Mouse (Mus musculus) adrenal gland, adult (tissue): ENCODE measurements around the gene Spred1.

Experiments used
- DNase-seq, 2 experiments: peaks; one replicate each; pipeline ENCODE4 v3.0.0; 2022 to 2023; ENCODE audit warnings: low spot score in 1 of 2; ENCODE audit not compliant: inconsistent age in 2 of 2

The Spred1 gene

DNA sequence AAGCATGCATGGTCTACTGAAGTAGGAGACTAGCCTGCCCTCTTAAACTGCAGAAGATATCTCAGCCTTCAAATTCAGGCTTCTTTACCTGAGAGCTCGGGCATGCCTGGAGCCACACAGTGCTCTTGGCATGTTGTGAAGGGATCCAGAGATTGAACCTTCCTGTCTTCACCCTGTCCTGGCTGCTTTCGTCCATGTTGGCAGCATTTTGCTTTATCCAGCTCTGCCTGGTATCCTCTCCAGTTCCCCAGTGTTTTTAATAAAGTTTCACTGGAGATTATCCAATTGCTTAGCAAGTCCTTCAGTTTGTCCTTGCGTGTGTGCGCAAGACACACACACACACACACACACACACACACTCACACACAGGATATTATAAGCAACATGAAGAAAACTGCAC is 54.9 kb downstream of the Spred1 start:
- peak; percentile 24 to 71 for DNase-seq

DNA sequence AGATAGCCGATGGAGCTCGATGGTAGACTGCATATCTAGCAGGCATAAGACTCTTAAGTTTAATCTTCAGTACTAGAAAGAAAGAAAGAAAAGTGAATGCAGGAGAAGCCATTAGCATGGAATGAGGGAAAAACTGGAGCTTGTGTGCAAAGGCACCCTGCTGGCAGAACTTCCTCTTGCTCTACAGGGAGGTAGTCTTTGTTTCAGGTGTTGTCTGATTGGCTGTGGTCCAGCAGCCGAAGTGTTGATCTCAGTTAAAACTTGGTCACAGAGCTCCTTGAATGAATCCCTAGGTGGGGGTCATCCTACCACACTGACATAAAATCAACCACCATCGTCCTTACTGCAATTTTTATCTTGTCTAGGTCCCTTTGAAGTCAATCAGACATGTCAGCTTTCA is 55.8 kb downstream of the Spred1 start:
- peak in 1 of 2 experiments; percentile 55 for DNase-seq

DNA sequence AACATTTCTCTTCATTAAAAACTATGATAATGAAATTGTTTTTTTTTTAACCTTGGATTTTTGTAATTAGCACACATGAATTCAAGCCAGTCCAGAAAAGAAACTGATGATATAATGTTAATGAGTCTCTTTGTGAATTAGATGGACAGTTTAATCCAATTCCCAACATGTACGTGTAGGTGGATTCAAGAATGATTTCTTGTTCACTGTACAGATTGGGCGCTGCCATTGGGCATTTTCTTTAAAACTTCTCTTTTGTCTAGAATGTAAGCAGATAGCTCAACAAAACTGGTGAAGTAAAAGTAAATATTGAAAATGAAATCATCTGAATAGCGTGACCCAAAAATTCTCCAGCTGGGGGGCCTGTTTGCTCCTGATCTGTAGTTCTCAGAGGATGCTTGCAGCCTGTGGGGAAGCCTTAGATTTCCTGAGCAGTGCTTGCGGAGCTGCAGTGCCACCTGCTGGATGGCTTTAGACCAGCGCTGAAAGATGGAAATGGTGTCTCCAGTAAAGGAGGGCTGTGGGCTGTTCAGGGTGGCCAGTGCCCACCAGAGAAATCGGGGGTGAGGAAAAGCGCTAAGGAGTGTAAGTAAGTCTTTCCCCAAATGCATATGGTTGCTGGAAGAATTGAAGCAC is 59.2 kb downstream of the Spred1 start:
- DNase-seq, result peak; percentile 84 to 95

DNA sequence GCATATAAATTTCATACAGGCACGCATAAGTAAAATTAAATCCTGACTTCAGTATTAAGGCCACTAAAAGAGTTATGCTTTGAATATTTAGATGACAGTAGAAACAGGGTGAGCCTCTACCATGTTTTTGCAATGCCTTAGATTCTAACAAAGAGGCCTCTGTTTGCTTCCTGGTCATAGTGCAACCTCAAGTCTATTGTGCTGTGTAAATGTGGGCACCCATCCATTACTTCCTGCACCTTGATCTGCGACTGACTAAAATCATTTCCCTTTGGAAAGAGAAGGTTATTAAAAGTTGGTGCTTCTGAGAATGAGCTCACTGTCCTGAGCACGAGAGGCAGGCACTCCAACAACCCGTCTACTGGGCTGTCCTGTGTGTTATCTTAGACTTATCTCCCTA is 64.4 kb downstream of the Spred1 start:
- no peak for DNase-seq

DNA sequence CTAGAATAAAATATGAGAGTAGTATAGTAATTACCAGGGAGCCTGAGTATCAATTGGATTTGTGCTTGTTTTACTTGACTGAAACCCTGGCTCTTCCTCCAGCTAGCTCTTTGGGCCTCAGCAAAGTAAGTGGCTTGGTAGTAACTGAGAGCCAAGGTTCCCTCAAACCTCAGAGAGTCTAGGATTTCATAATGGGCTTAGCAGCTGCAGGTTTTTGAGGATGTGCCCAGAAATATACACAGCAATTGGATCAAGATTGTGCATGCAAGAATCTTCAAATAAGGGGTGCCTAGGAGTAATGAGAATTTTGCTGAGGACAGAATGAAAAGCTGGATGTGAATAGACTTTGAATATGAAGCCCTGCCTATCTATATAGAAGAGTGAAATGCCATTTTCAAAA is 69.7 kb downstream of the Spred1 start:
- no peak for DNase-seq

DNA sequence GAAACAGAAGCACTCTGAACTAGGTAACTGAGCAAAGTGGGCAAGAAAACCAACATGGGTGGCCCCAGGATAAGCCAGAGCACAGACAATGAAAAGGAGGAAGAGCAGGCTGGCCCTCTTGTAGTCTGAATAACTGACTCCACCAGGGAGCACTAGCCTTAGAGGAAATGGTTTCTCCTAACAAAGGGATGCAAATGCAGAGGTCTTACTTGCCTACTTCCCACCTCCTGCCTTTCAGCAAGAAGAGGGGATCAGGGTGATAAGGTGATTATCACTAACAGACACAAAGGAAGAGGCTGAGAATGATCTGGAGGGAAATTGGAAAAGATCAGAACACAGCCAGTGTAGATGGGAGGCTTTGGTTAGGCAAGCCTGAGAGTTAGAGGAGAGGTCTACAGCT is 73.1 kb downstream of the Spred1 start:
- DNase-seq, result no peak

DNA sequence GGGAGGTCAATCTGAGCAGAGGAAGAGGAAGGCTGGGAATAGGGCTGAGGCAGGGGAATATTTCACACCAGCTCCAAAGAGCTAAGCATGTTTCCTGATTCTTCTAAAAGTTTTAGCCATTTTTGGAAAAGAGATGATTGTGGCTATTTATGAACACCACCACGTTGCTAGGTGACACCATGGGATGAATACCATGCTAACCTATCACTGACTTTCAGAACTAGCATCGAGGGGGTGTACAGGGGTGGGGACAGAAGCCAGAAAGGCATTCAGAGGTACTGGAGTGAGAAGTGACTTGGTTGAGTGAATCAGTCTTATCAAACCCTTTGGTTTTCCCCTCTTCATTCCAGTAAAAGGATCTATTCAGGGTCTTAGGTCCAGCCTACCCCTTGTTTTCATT is 74.0 kb downstream of the Spred1 start:
- DNase-seq, result no peak

DNA sequence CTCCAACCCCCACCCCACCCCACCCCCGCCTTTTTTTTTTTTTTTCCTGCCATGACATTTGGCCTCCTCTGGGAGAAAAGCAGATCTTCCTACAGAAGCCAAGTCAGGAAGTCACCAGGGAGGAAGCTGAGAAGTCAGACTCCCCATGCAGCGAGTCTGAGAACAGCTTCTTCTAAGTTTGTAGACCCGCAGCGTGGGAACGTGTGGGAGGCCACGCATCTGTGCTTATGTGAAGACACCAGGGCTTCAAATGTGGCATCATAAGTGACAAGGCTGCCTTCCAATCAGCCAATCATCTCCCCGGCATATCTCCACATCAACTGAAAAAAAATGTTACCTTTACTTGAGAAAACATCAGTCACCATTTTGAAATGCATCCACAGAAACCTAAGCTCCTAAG is 74.4 kb downstream of the Spred1 start:
- DNase-seq, result no peak

DNA sequence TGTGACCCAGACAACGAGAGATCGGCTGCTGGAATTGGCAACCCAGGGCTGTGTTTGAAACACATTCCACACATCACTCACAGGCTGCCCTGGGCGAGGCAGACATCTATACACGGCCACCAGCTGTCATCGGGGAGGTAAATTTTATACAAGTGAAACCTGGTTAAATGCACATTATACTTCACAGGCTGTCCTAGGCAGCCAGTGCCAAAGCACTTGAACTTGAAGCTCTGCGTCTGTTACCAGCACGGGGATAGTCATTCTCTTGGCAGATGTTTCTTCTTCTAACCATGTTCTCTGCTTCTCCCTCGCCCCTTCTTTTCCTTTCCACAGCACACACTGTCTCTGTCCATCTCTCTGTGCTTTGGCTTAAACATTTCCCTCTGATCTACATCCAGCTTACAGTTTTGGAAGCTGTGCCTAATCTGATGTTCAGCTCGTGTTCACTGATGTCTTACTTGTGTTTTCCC is 79.7 kb downstream of the Spred1 start:
- no peak for DNase-seq

DNA sequence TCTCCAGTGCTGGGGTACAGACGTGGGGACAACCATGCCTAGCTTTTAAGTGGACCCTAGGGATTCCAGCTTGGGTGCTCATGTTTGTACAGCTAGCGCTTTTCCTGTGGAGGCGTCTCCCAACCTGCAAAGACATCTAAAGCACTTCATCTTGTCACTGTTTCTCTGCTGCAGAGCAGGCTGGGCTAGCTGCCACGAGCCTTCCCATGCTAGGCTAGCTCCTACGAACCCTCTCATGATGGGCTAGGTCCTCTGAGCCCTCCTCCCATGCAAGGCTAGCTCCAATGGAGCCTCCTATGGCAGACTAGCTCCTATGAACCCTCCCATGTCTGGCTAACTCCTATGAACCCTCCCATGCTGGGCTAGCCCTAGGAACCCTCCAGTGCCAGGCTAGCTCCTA is 82.2 kb downstream of the Spred1 start:
- DNase-seq, result no peak

DNA sequence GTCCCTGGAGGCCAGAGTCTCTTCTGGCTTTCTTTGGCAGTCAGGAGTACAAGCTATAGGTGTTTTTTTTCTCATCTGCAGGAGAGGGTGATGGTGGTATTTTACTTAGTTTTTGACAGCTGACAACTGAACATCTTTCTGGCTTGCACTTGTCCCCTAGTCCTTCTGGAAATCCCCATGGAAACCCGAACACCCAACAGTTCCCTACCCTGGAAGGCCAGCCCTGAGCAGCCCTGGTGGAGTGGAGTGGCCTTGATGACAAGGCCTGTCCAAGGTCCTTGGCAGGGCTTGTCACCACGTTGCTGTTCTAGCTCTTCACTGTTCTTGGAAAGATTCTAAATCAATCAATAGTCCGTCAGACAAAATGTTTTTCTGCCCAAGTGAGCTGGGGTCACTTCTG is 83.4 kb downstream of the Spred1 start:
- peak; percentile 84 to 92 for DNase-seq

DNA sequence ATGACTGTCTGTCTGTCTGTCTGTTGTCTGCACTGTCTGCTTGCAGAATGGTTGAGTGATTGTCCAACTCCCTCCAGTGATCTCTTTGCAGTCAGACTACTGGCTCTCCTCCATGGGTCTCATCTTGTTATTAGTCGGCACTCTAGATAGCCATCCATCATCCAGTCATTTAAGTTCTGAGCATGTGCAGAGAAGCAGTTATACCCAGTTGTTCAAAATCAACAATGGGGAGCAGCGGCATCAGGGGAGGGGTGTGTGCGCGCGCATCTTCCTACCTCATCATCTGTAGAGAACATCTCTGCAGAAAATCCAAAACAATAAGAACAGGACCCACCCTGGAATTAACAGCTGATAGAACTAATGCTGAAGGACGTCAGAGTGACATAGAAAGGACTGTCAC is 83.9 kb downstream of the Spred1 start:
- DNase-seq, result peak; percentile 43 to 82

DNA sequence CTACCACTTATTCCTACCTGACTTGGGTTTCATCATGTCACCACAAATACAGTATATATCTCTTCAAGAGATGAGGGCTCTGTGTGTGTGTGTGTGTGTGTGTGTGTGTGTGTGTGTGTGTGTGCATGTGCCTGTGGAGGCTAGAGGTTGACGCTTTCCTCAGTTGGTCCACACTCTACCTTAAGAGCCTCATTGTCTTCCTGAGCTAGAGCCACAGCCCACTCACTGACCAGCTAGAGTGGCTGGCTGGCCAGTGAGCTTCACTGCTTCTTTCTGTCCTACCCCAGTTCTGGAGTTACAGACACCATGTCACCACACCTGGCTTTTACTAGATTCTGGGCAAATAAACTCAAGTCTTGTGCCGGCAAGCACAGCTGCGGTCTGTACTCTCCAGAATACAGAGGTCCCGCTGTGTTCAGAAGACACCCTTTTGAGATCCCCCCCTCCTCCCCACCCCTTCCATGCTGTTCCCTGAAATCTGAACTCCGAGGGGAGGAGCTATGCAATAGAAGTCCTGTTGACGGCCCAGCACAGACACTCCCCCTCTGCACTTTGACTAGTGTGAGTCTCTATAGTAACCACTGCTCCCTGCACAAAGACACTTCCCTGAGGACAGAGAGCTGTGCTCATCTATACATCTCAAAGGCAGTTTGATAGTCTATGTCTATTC is 89.4 kb downstream of the Spred1 start:
- peak; percentile 55 to 79 for DNase-seq

DNA sequence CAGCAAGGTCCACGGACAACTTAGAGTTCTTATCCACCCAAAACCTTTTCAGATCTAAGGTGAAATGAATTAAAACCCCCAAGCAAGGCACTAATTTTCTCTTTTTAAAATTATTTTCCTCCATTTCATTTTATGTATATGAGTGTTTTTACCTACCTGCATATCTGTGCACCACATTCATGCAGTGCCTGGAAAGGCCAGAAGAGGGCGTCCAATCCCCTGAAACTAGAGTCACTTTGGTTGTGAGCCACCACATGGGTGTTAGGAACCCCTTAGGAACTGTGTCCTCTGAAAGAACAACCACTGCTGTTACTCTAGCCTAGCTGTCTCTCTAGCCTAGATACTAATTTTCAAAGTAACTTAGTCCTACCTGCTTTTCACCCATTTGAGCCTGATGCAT is 95.0 kb downstream of the Spred1 start:
- DNase-seq, result no peak

DNA sequence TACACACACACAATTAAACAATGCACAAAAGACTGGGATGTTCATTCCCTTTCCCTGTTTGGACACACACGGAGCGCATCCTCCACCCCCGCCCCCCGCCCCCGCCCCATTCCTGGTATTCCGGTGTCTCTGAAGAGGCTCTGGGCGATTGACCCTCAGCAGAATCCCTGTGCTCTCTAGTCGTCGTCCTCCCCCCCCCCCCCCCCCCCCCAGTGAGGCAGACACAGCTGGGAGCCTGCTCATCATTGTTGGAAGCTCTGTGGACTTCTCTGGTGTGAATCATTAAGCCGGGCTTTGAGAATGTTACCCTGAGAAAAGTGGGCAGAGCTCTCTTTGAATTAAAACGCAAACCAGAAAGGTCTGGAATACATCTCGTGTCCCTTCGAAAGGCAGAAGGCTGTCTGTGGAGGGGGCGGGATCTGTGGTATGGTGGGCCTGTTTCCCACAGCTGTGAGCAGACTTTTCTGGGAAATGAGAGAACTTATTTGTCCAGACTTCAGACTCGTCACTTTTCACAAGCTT is 96.6 kb downstream of the Spred1 start:
- DNase-seq, result no peak

DNA sequence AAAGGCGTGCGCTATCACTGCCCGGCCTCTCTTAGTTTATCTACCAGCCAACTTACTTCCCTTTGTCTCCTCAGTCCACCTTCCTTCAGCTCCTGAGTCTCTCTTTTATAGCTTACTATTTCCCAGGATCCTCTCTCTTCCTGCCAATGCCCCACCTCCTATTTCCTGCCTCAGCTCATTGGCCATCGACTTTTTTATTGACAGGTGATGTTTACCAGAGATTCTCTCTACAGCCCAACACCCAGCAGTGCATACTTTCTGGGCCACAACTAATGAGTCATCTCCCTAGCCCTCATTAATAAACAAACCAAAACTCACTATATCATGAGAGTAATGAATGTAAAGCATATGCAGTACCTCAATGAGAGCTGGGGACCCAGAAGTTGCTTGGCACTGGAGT is 98.4 kb downstream of the Spred1 start:
- DNase-seq, result no peak

DNA sequence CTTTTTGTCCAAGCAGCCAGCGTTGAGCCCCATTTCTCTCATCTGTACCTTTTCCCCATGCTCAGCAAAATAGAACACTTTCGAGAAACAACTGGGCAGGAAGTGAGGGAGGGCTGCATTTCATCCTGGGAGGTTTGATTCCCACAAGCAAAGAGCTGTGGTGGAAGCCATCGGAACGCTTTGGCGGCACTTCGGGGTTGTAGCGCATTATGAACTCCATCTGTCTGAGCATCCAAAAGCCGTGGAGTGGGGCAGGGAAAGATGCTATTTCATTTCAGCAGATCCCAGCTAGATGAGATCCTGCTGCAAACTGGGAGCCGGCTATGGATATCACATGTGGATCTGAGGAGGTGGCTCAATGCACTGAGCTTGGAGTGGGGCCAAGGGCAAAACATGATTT is 101.5 kb downstream of the Spred1 start:
- DNase-seq, result no peak

DNA sequence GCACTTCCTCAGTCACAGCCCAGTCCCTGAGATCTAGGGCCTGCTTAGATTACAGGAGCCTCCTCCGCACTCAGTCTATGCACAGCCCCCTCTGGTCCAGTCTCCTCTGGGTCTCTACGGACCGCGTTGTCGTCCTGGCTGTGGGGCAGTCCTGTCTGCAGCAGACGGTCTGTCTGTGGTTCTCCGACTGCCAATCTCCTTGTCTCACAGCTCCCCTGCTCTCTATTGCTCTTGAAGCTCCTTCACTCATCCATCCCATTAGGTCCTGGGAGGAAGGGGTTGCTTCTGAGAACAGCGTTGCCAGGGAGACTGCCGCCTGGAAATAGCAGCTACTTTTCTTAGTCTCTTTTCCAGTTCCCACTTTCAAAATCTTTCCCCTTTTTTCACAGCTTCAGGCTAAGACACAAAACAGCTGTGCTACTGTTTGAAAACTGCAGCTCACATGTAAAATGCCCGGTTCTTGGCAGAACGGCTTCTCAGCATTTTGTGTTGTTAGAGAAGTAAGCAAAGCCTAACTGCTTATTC is 107.5 kb downstream of the Spred1 start:
- DNase-seq, result no peak

DNA sequence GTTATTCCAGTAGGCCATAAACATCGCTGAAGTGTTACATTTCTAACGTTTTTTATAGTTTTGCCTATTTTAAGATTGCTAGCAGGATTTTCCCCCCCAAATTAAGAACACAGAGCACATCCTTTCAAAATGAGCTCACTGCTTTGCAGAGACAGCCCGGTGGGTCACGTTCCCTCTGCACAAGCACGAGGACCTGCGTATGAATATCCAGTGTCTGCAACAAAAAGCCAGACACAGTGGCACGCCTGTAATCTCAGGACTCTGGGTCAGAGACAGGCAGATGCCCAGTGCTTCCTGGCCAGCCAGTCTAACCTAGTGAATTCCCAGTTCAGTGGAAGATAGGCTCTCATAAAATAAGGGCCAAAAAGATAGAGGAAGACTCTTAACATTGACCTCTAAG is 109.1 kb downstream of the Spred1 start:
- no peak for DNase-seq

DNA sequence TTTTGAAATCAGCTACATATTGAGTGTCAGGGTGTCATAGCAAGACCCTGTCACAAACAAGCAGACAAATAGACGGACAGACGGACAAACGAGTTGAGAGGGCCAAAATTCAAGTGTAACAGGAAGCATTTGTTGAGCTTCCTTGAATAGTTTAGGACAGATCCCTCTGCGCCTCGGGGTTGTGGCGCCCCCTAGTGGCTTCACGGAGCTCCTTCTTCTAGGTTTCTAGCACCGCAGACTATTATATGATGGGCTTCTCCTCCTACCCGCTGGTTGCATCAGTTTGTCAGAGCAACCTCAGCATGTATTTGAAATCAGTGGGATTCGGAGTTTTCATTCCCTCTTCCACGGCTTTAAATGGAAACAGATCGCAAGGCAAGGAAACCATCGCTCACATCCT is 110.1 kb downstream of the Spred1 start:
- DNase-seq, result peak; percentile 84 to 94
